Mouse (Mus musculus): ENCODE data around the gene Pdss2.

DNA sequence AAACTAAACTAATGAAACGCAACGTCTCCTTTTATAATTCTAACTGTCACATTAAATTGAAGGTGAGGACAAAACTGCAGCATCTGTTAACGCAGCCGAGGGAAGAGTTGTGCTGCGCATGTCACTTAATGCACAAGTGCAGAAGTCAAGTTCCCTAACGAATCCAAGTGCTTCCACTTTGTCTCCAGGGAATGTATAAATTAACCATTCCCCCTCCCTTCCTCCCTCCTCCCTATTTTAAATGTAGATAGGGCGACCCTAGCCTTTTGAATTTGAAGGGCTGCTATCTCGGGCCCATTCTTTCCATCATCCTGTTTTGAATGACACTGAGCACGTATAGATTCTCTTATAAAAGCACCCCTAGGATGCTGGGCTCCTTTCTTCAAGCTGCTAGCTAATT, 256.2 kb downstream of the Pdss2 start:
- TF ChIP-seq CTCF (IDR thresholded peaks at IDR 0.05; ENCODE audit: control insufficient read depth, insufficient read depth, insufficient replicate concordance, low read depth, low read length) (no peak), POLR2A (IDR thresholded peaks at IDR 0.05; ENCODE audit: control insufficient read depth, low read depth, low read length) (no peak)
